Mouse (Mus musculus) hindbrain, embryonic 13.5 days (tissue): ENCODE measurements around the gene Kbtbd12. TPM values are rescaled to one million over a fixed set of nuclear protein-coding genes. Genes with fewer than 3 reads are reported as not detected.
A peak's percentile ranks its signal among the peaks of the same experiment; 100 is the strongest.

ENCODE experiments used
- ATAC-seq: fragments of 200-750 bp; cut with Nextera tagmentation; 2 replicates; pipeline ENCODE4 v1.8.0; 2017; ENCODE audit warnings: moderate TSS enrichment; ENCODE audit not compliant: low FRiP score
- H3K27ac ChIP-seq: fragments of 300-500 bp; sonication (generic); 2 replicates; pipeline ENCODE4 v1.5.1; 2015; ENCODE audit warnings: inconsistent platforms, mild to moderate bottlenecking, moderate library complexity
- H3K27me3 ChIP-seq: fragments of 300-500 bp; sonication (generic); 2 replicates; pipeline ENCODE4 v1.6.1; 2015; ENCODE audit warnings: mild to moderate bottlenecking, inconsistent platforms
- H3K36me3 ChIP-seq: fragments of 300-500 bp; sonication (generic); 2 replicates; pipeline ENCODE4 v1.6.1; 2015; ENCODE audit warnings: mild to moderate bottlenecking, inconsistent platforms
- H3K4me1 ChIP-seq: fragments of 300-500 bp; sonication (generic); replicated peaks from 2 replicates; pipeline ENCODE4 v1.6.1; 2015; ENCODE audit warnings: inconsistent platforms
- H3K4me2 ChIP-seq: fragments of 300-500 bp; sonication (generic); 2 replicates; pipeline ENCODE4 v1.6.1; 2015; ENCODE audit warnings: inconsistent platforms, mild to moderate bottlenecking, moderate library complexity
- H3K4me3 ChIP-seq: fragments of 300-500 bp; sonication (generic); 2 replicates; pipeline ENCODE4 v1.5.1; 2015; ENCODE audit warnings: mild to moderate bottlenecking, inconsistent platforms
- H3K9ac ChIP-seq: fragments of 300-500 bp; sonication (generic); 2 replicates; pipeline ENCODE4 v1.6.1; 2015; ENCODE audit warnings: mild to moderate bottlenecking, inconsistent platforms
- H3K9me3 ChIP-seq: fragments of 300-500 bp; sonication (generic); 2 replicates; pipeline ENCODE4 v1.6.1; 2016; ENCODE audit warnings: inconsistent platforms
- WGBS: fragments of 180-500 bp; shearing (Covaris S2); methylation state at CpG from one replicate; pipeline ENCODE4 v1.1.7; 2015; 5-methylcytosine and 5-hydroxymethylcytosine counted together
- polyA plus RNA-seq: library from polyadenylated mRNA; unstranded; fragments of >200 nt; fragmentation: Nextera tagmentation; extraction: Ambion mirVana; gene quantifications from 2 replicates; pipeline ENCODE4 v1.2.1, GENCODE M21; 2015

The Kbtbd12 gene
- polyA plus RNA-seq, 1 experiment from 2014 or later: 0.26 TPM

DNA sequence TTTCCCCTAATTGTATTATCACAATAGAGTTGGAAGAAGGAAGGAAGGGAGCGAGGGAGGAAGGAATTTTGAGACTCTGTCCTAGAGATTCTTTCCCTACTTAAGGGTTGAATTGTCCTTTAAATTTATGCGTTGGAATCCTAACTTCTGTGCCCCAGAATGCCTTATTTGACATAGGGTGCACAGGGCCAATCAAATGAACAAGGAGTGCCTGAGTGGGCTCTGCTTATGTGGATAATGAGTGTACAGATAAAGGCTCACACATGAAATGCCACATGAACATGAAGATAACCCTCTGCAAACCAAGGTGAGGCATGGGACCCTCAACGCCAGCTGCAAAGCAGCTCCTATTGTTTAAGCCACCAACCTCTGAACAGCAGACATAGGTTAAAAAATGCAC lies 2.6 kb upstream of the Kbtbd12 start:
- H3K27me3 ChIP-seq: no peaks in the 10 kb centered on the region
- H3K4me3 ChIP-seq: no peak overlapping the region
- ATAC-seq: no peak
- peak overlapping the region; percentile 14; the same call in 1 of the 2 replicates for H3K9ac ChIP-seq
- H3K27ac ChIP-seq: peak overlapping the region; percentile 67
- WGBS: 31% methylated on average over 3 of the region's 3 CpGs
- H3K4me1 ChIP-seq: peaks cover 16% of the 10 kb centered on the region
- peaks cover 7% of the 10 kb centered on the region for H3K9me3 ChIP-seq
- H3K36me3 ChIP-seq: no peaks in the 10 kb centered on the region
- H3K4me2 ChIP-seq: peak overlapping the region; percentile 32

DNA sequence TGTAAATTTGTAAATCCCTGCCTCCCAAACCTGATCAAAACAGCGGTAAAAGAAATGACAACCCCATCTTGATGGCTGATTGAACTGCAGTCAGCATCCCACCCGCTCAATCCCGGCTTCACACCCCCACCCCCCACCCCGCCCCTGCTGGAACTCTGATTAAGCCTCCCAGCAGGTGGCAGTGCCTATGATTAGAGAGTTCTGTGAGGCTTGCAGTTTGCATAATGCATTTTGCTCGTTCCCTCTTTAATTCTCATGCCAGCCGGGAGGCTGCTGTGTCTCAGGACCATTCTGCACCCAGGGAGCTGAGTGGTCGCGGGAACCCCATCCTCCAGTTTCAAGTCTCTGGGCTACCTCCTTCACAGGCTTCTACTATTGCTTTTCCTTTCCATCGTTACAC lies 2.2 kb upstream of the Kbtbd12 start:
- no peaks in the 10 kb centered on the region for H3K27me3 ChIP-seq
- H3K4me1 ChIP-seq: peaks cover 16% of the 10 kb centered on the region
- peak overlapping the region; percentile 67 for H3K27ac ChIP-seq
- 4% methylated on average over 9 of the region's 9 CpGs for WGBS
- ATAC-seq: peak; percentile 52; the same call in 1 of the 2 replicates
- peaks cover 7% of the 10 kb centered on the region for H3K9me3 ChIP-seq
- peak overlapping the region; percentile 32 for H3K4me2 ChIP-seq
- H3K4me3 ChIP-seq: no peak overlapping the region
- H3K9ac ChIP-seq: peak overlapping the region; percentile 14; the same call in 1 of the 2 replicates
- H3K36me3 ChIP-seq: no peaks in the 10 kb centered on the region

DNA sequence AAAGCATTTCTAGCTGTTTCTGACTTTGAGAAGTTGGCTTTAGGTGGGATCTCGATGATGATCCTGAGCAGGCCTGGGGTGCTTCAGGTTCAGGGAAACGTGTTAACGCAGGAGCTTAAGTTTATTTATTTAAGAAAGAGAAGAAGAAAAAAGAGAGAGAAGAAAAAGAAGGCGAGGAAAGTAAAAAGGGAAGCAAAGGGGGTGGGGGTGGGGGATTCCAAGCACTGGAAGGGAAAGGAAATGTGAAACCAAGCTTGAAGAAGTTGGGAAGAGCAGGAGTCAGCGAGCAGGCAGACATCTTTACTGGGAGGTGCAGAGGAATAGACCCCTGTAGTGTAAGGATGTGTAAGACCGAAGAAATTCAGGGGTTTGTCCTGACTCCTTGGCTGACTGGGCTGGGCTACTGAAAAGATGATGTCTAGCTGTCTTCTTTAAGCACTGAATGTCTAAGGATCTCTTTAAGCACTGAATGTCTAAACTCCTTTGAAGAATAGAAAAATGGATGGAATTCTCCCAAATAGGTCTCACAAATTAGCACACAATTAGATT lies 1.7 kb upstream of the Kbtbd12 start:
- H3K9ac ChIP-seq: peak overlapping the region; percentile 14; the same call in 1 of the 2 replicates
- no peak for ATAC-seq
- peaks cover 16% of the 10 kb centered on the region for H3K4me1 ChIP-seq
- peaks cover 7% of the 10 kb centered on the region for H3K9me3 ChIP-seq
- H3K36me3 ChIP-seq: no peaks in the 10 kb centered on the region
- 38% methylated on average over 6 of the region's 6 CpGs for WGBS
- peak overlapping the region; percentile 67 for H3K27ac ChIP-seq
- peak overlapping the region; percentile 32 for H3K4me2 ChIP-seq
- H3K4me3 ChIP-seq: no peak overlapping the region
- no peaks in the 10 kb centered on the region for H3K27me3 ChIP-seq

DNA sequence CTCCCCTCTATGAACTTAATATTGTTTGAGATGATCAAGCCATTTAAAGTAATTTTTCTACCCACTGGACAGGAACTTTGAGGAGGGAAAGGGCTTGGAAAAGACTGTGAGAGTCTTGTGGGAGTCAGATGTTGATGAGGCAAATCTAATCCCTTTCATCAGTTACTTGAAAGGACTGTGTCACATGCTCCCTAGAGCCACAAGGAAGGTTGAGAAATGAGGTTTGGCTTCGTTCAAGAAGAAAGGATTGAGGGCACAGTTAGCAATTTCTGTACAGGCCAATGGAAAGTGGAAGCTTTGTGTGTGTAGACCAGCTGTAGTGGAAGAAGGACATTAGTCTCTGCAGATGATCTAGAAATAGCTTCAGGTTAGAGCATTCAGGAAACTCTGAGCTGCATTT lies 1.2 kb upstream of the Kbtbd12 start:
- ATAC-seq: no peak
- H3K9ac ChIP-seq: no peak overlapping the region
- no peak overlapping the region for H3K4me2 ChIP-seq
- H3K27me3 ChIP-seq: no peaks in the 10 kb centered on the region
- no peak overlapping the region for H3K4me3 ChIP-seq
- peaks cover 7% of the 10 kb centered on the region for H3K9me3 ChIP-seq
- WGBS: 21% methylated on average over 1 of the region's 1 CpGs
- no peaks in the 10 kb centered on the region for H3K36me3 ChIP-seq
- H3K4me1 ChIP-seq: peaks cover 16% of the 10 kb centered on the region
- H3K27ac ChIP-seq: peak overlapping the region; percentile 67

DNA sequence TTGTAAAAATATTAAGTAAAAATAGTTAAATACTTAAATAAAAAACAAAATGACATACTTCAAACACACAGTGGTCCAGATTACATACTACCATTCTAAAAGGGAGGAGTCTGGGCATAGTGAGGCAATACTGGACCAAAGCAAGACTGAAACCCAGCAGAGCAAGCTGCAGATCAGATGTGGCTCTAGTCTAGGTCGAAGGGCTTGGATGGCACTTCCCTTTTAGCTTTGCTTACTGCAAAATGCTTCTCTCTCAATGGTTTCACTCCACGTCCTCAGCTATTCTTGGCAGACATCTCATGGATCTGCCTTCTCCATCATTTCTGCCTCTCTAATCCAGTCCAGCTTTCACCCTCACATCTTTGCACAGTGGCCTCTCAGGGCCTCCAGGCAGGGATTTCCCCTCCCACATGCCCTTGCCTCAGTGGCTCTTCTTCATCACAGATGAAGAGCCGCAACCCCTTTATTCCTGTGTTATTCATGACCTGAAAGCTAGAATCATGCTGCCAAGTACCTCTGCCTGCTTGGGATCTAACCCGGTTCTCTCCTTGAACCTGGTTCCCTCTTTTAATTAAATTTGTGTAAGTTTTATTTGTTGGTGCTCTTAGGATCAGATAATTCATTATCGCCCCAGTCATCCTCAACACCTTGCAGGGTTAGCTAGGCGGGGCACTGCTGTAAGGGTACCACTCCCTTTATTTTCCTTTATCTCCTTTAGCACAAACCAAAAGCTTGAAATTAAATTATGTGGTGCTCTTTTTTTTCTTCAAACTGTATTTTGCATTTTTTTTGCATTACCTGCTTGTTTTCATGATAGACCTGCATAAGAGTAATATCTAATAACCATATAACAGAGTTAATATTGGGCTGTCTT lies 1.6 kb downstream of the Kbtbd12 start:
- no peak for ATAC-seq

DNA sequence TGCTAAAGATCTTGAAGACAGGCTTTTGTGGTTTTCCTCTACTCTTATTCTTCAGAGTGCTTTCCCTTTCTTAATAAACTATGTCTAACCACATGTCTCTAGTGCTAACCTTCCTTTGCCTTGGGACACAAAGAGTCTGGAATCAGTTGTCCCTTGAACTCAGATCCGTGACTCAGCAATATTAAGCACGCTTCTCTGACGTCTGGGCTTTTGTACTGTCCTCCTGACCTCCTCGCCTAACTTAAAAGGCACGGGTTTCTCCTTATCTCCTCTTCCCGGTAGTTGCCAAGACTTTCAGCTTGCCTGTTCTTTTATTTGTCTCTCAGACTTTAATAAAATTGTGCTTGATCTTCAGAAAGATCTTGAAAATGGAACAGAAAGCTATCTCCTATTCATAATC lies 6.5 kb downstream of the Kbtbd12 start:
- peaks cover 13% of the 10 kb centered on the region for H3K4me1 ChIP-seq
- H3K9ac ChIP-seq: no peak overlapping the region
- no peak overlapping the region for H3K27ac ChIP-seq
- ATAC-seq: no peak
- no peak overlapping the region for H3K4me3 ChIP-seq
- no peaks in the 10 kb centered on the region for H3K9me3 ChIP-seq
- no peaks in the 10 kb centered on the region for H3K36me3 ChIP-seq
- H3K4me2 ChIP-seq: no peak overlapping the region
- H3K27me3 ChIP-seq: no peaks in the 10 kb centered on the region
- 77% methylated on average over 6 of the region's 6 CpGs for WGBS

More for the DNA sequence above, 1.6 kb downstream of the Kbtbd12 start:
- H3K4me3 ChIP-seq: no peak overlapping the region
- H3K9me3 ChIP-seq: peaks cover 7% of the 10 kb centered on the region
- H3K4me1 ChIP-seq: peaks cover 16% of the 10 kb centered on the region
- no peaks in the 10 kb centered on the region for H3K36me3 ChIP-seq
- H3K27ac ChIP-seq: no peak overlapping the region
- no peak overlapping the region for H3K4me2 ChIP-seq
- WGBS: 92% methylated on average over 6 of the region's 6 CpGs
- no peaks in the 10 kb centered on the region for H3K27me3 ChIP-seq
- H3K9ac ChIP-seq: no peak overlapping the region

DNA sequence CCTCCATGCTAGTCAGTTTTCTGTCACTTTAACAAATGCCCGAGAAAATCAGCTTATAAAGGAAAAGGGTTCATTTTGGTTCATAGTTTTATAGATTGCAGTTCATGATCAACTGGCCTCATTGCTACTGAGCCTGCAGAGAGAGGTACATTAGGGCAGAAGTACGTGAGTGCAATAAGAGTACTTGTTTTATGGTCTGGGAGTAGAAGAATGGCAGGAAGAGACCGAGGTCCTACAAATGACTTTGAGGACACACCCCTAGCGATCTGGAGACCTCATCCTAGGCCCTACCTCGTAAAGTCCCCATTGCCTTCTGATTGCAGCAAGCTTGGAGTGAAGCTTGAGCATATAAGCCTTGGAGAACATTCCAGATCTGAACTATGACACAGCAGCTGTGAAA lies 7.2 kb downstream of the Kbtbd12 start:
- H3K4me3 ChIP-seq: no peak overlapping the region
- ATAC-seq: no peak
- H3K4me1 ChIP-seq: peaks cover 14% of the 10 kb centered on the region
- H3K4me2 ChIP-seq: no peak overlapping the region
- no peaks in the 10 kb centered on the region for H3K27me3 ChIP-seq
- WGBS: 84% methylated on average over 5 of the region's 5 CpGs
- H3K36me3 ChIP-seq: no peaks in the 10 kb centered on the region
- H3K9ac ChIP-seq: no peak overlapping the region
- H3K27ac ChIP-seq: no peak overlapping the region
- H3K9me3 ChIP-seq: no peaks in the 10 kb centered on the region

DNA sequence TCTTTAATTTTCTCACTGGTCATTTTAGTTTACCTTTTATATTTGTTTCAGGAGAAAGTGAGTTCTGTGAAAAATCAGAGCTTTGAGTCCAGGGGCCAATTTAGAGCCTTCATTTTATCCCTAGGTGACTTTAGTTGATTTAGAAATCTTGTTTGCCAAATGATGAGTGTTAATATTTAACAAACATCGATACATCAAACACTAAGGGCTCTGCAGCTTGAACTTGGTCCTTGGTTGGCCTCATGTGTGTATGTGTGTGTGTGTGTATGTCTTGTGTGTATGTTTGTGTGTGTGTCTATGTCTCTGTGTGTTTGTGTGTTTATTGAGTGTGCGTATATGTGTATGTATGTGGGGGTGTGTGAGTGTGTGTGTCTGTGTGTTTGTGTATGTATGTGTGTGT lies 7.9 kb downstream of the Kbtbd12 start:
- H3K36me3 ChIP-seq: no peaks in the 10 kb centered on the region
- no peak overlapping the region for H3K4me2 ChIP-seq
- H3K27me3 ChIP-seq: no peaks in the 10 kb centered on the region
- peaks cover 14% of the 10 kb centered on the region for H3K4me1 ChIP-seq
- H3K27ac ChIP-seq: no peak overlapping the region
- H3K9me3 ChIP-seq: no peaks in the 10 kb centered on the region
- 96% methylated on average over 2 of the region's 2 CpGs for WGBS
- H3K9ac ChIP-seq: no peak overlapping the region
- ATAC-seq: no peak
- no peak overlapping the region for H3K4me3 ChIP-seq

DNA sequence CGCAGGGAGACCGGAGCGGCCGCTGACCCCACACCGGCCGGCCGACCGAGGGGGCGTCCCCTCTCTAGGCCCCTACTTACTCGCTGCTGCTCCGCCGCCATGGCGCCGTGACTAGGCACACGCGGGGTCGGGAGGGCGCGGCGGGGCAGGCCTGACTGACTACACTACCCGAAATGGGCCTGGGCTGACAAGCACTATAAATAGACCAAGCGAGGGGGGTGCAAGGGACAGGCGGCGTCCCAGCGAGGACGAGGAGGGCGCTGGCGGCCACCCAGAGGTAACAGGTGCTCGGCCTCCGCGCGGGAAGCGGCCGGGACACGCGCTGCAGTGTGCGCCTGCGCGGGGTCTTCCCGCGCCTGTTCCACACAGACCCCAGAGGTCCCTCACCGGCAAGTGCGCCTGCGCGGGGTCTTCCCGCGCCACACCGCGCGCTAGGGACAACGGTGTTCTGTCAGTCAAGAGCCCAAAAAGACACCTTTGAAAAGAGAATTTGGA lies 10.4 kb downstream of the Kbtbd12 start:
- H3K4me1 ChIP-seq: peaks cover 14% of the 10 kb centered on the region
- no peaks in the 10 kb centered on the region for H3K27me3 ChIP-seq
- under 1% methylated on average over 46 of the region's 51 CpGs for WGBS
- peak overlapping the region; percentile 96 for H3K4me2 ChIP-seq
- peak overlapping the region; percentile 88 for H3K27ac ChIP-seq
- H3K36me3 ChIP-seq: no peaks in the 10 kb centered on the region
- peak overlapping the region; percentile 56 for H3K4me3 ChIP-seq
- peak overlapping the region; percentile 78 for H3K9ac ChIP-seq
- peak; percentile 95 for ATAC-seq
- no peaks in the 10 kb centered on the region for H3K9me3 ChIP-seq

DNA sequence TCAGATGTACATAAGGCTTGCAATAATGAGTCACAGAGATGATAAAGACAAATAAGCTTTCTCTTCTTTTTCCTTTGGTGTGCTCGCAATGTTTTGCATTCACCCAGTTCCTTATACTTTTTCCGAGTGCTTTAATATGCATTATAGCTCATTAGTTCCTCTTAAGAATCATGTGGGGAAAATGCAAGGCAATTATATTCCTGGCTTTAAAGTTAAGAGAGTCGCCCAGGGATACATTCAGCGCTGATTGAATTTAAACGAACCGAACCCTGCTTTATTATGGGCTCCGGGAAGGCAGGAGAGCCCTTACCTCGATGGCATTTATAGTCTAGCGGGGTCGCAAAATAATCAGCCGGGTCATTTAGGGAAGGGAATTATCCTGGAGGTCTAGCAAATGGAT lies 10.8 kb downstream of the Kbtbd12 start:
- 22% methylated on average over 11 of the region's 11 CpGs for WGBS
- Histone ChIP-seq H3K9ac (peak overlapping the region; percentile 78), H3K4me2 (peak overlapping the region; percentile 96), H3K4me3 (peak overlapping the region; percentile 56), H3K27ac (peak overlapping the region; percentile 88), H3K27me3 (no peaks in the 10 kb centered on the region), H3K36me3 (no peaks in the 10 kb centered on the region), H3K9me3 (no peaks in the 10 kb centered on the region), H3K4me1 (peaks cover 14% of the 10 kb centered on the region)
- peak; percentile 50 for ATAC-seq

DNA sequence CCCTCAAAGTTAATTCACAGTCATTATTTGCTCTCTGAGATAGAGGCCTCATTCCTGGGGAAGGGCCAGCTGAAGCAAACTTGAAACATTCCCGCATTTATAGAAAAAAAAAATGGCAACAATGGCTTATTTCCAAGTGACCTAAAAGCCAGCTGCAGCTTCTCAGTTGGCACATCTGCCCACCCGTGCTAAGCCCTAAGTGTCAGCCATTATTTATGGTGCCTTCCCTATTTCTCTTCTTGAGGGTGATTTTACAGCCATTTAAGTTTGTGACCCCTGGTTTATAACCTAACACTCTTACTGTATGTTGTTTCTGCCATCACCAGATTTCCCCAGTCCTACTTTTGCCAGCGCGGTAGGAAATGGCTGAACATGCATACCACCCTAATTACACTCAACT lies 11.3 kb downstream of the Kbtbd12 start:
- no peaks in the 10 kb centered on the region for H3K9me3 ChIP-seq
- no peak overlapping the region for H3K4me3 ChIP-seq
- H3K27me3 ChIP-seq: 0 out of 2 replicates have a peak, but pooled peaks cover 4% of the 10 kb centered on the region
- H3K9ac ChIP-seq: no peak overlapping the region
- no peaks in the 10 kb centered on the region for H3K36me3 ChIP-seq
- WGBS: 60% methylated on average over 4 of the region's 4 CpGs
- H3K4me1 ChIP-seq: peaks cover 14% of the 10 kb centered on the region
- no peak for ATAC-seq
- peak overlapping the region; percentile 96 for H3K4me2 ChIP-seq
- H3K27ac ChIP-seq: peak overlapping the region; percentile 88; the same call in 1 of the 2 replicates

DNA sequence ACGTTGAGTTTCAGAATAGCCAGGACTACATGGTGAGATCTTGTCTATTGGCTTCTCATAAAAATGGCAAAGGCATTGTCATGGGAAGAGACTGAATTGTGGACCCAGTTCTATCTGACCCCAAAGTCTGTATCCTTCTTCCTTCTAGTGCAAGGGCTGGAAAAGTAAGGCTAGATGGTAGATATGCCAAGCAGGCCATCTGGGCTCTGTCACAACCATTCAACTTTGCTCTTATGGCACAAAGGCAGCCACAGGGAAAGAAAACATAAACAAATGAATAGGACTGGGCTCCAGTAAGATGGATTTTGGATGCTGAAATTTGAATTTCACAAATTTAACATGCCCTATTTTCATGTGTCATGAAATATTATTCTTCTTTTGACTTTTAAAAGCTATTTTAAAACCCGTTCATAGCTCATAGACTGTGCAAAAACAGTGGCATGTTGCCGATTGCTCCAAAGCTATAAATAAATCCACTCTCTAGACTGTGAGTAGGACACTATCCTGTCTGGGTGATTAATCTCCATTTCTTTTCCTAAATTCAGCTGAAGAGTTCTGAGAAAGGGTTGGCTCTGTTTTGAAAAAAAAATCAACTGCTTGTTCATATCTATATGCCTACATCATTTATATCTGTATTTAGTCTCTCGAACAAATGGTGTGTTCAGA lies 15.8 kb downstream of the Kbtbd12 start:
- Histone ChIP-seq H3K36me3 (no peaks in the 10 kb centered on the region), H3K9ac (no peak overlapping the region), H3K4me1 (peaks cover 7% of the 10 kb centered on the region), H3K4me2 (no peak overlapping the region), H3K9me3 (no peaks in the 10 kb centered on the region), H3K27ac (no peak overlapping the region), H3K27me3 (0 out of 2 replicates have a peak, but pooled peaks cover 4% of the 10 kb centered on the region), H3K4me3 (no peak overlapping the region)
- WGBS: 85% methylated on average over 4 of the region's 4 CpGs
- ATAC-seq: no peak
